Mouse (Mus musculus) heart, postnatal 10 days (tissue): Measurements from ENCODE around the gene Fbxo22. TPM values are rescaled to one million over a fixed set of nuclear protein-coding genes. Genes with fewer than 3 reads are reported as not detected.

Source experiments
- total RNA-seq, 2 experiments: library from RNA; stranded (reverse); gene quantifications; 2 replicates each; pipeline ENCODE4 v1.2.3; 2021

Gene Fbxo22
- total RNA-seq, 2 experiments from 2014 or later = 29.4 to 35.3 TPM

Other genes starting within 250 kb of the Fbxo22 start
- not detected for gene Chrna5, start 228.0 kb upstream of the Fbxo22 start, total RNA-seq
- not detected for gene Chrna3, start 182.4 kb upstream of the Fbxo22 start, total RNA-seq
- not detected for gene Chrnb4, start 160.1 kb upstream of the Fbxo22 start, total RNA-seq
- gene Ube2q2, start 60.1 kb upstream of the Fbxo22 start, total RNA-seq = 10 to 100 TPM; 29.5 to 30.9 TPM
- 1 to 10 TPM; 1.5 to 3.4 TPM for gene Nrg4, start 117.9 kb downstream of the Fbxo22 start, total RNA-seq
- under 1 TPM; 0.72 to 0.82 TPM for gene Tmem266, start 118.0 kb downstream of the Fbxo22 start, total RNA-seq